Mouse (Mus musculus): ENCODE measurements around the gene Scd2.

- TF ChIP-seq CTCF (IDR thresholded peaks at IDR 0.05; ENCODE audit: low read depth, low read length) (no peak), POLR2A (IDR thresholded peaks at IDR 0.05; ENCODE audit: borderline replicate concordance, low read depth, low read length) (no peak)
Measured at GRCm38 (mm10) chr19:44274452-44274851, 19.0 kb upstream of the Scd2 start.
